Comparison of ENCODE assay signal across 33 mouse cellular contexts in genomic region chr9:22055713-22056112, GRCm38 (mm10). TPM values are rescaled to one million over a fixed set of nuclear protein-coding genes. Genes with fewer than 3 reads are reported as not detected.
A peak's percentile ranks its signal among the peaks of the same experiment; 100 is the strongest.
DNase-seq lines count a peak whose midpoint lies in the region; ATAC-seq and TF ChIP-seq lines count a peak whose summit lies in the region.
"Had no signal": no experiment of that assay in that cellular context is flagged by ENCODE, and none has a peak within 500 bp of the region (broad histone marks: within the 10 kb centered on the region; RNA-seq: fewer than 3 reads in every experiment).

No protein-coding gene starts in this region.

- H3K27me3 ChIP-seq in ES-Bruce4 (ENCODE audit: control insufficient read depth, insufficient read depth, low read length, poor library complexity, severe bottlenecking) = no peaks in the 10 kb centered on the region; the same call in 1 of the 2 replicates
- peaks cover 17% of the 10 kb centered on the region for H3K27me3 ChIP-seq in myocyte (ENCODE audit: control insufficient read depth, insufficient read depth, insufficient read length)
- H3K27me3 ChIP-seq in thymus, adult 2 months (ENCODE audit: control insufficient read depth, insufficient read depth, low read length) = peaks cover 10% of the 10 kb centered on the region; the same call in 1 of the 2 replicates

- H3K27ac ChIP-seq in layer of hippocampus, adult 2 months = 0 out of 2 replicates have a peak overlapping the region, but pooled peaks have one; percentile 0
- H3K27ac ChIP-seq in ES-Bruce4 (ENCODE audit: insufficient read depth, low read length) = no peak overlapping the region
- H3K27ac ChIP-seq in thymus, adult 2 months (ENCODE audit: control insufficient read depth, insufficient read depth, low read length) = no peak overlapping the region
- H3K27ac ChIP-seq: heart, embryonic 10.5 days; heart, embryonic 15.5 days; liver, embryonic 13.5 days; macrophage; midbrain, embryonic 13.5 days had no signal

- no peak overlapping the region for H3ac ChIP-seq in myocyte (ENCODE audit: control insufficient read depth, insufficient read length)

- H3K36me3 ChIP-seq in ES-Bruce4 (ENCODE audit: control insufficient read depth, insufficient read depth, low read length, poor library complexity, severe bottlenecking) (no peaks in the 10 kb centered on the region), myocyte (ENCODE audit: control insufficient read depth, insufficient read depth) (no peaks in the 10 kb centered on the region)
- peaks cover 5% of the 10 kb centered on the region for H3K36me3 ChIP-seq in thymus, adult 2 months (ENCODE audit: control insufficient read depth, insufficient read depth, low read length)

- no peaks in the 10 kb centered on the region for H3K79me2 ChIP-seq in myocyte (ENCODE audit: control insufficient read depth, insufficient read depth)

- no peak overlapping the region for H3K4me2 ChIP-seq in myocyte (ENCODE audit: low read depth)
- H3K4me2 ChIP-seq: heart, embryonic 15.5 days; liver, embryonic 13.5 days; midbrain, embryonic 13.5 days had no signal

- no peak for TF ChIP-seq CTCF in layer of hippocampus, adult 2 months (conservative IDR thresholded peaks at IDR 0.05)
- no peak for TF ChIP-seq CTCF in ES-Bruce4 (IDR thresholded peaks at IDR 0.05; ENCODE audit: low read depth, low read length)
- no peak for TF ChIP-seq CTCF in thymus, adult 2 months (IDR thresholded peaks at IDR 0.05; ENCODE audit: borderline replicate concordance, control insufficient read depth, extremely low read depth, insufficient read depth, low read length, poor library complexity)

- H3K9me3 ChIP-seq in ES-Bruce4 (replicated peaks; ENCODE audit: control insufficient read depth, insufficient read depth, low read length, poor library complexity, severe bottlenecking) = no peaks in the 10 kb centered on the region
- H3K9me3 ChIP-seq: heart, embryonic 10.5 days; heart, embryonic 15.5 days; midbrain, embryonic 13.5 days had no signal

- H3K9ac ChIP-seq in ES-Bruce4 (ENCODE audit: low read depth, poor library complexity, severe bottlenecking) = no peak overlapping the region
- H3K9ac ChIP-seq: heart, embryonic 15.5 days; liver, embryonic 13.5 days; midbrain, embryonic 13.5 days had no signal

- DNase-seq in layer of hippocampus, adult 2 months (ENCODE audit: low spot score in 2 of 2) = no peak
- no peak for DNase-seq in layer of hippocampus, adult 11-12 months (ENCODE audit: low spot score)
- peak; percentile 70 for DNase-seq in cerebellum, adult 9-11 months
- DNase-seq in thymus, adult 2 months = no peak
- DNase-seq: adrenal gland, adult 8-10 months; B cell, adult 2 months; gastrocnemius, postnatal 14 days; left cerebral cortex, postnatal 4 days; liver, embryonic 13.5 days; lung, adult 18-20 months; retina, postnatal 1 day; spleen, adult 18-20 months; thymus, adult 18-20 months; thymus, postnatal 4 days had no signal

- peaks cover 5% of the 10 kb centered on the region for H3K4me1 ChIP-seq in ES-Bruce4 (ENCODE audit: control insufficient read depth, insufficient read depth, low read length)
- H3K4me1 ChIP-seq in thymus, adult 2 months (replicated peaks; ENCODE audit: control insufficient read depth, insufficient read depth, low read length) = peaks cover 16% of the 10 kb centered on the region

- 0 out of 2 replicates have a peak, but pooled peaks have one; percentile 28 for TF ChIP-seq EP300 in ES-Bruce4 (IDR thresholded peaks at IDR 0.05; ENCODE audit: insufficient read depth, low read depth, low read length)

- WGBS in thymus, adult 2 months = 57% methylated on average over 29 of the region's 29 CpGs

- no peak overlapping the region for H3K4me3 ChIP-seq in layer of hippocampus, adult 2 months
- H3K4me3 ChIP-seq in ES-Bruce4 (ENCODE audit: low read depth, low read length) (peak overlapping the region; percentile 15; the same call in 1 of the 2 replicates), myocyte (no peak overlapping the region)
- no peak overlapping the region for H3K4me3 ChIP-seq in thymus, adult 2 months (ENCODE audit: control insufficient read depth, insufficient read depth, low read length)
- H3K4me3 ChIP-seq: heart, embryonic 10.5 days; heart, embryonic 15.5 days; liver, embryonic 13.5 days; midbrain, embryonic 13.5 days had no signal

- no peak for ATAC-seq in inflammation-experienced regulatory T-cells, adult 6 months
- ATAC-seq: forebrain, embryonic 14.5 days; intestine, postnatal 0 days; lung, postnatal 0 days; midbrain, embryonic 13.5 days had no signal

- TF ChIP-seq POLR2A in ES-Bruce4 (IDR thresholded peaks at IDR 0.05; ENCODE audit: insufficient read depth, low read length) (no peak), myocyte (IDR thresholded peaks at IDR 0.05; ENCODE audit: insufficient read length, low read depth) (peak; percentile 7)
- no peak for TF ChIP-seq POLR2A in thymus, adult 2 months (IDR thresholded peaks at IDR 0.05; ENCODE audit: control insufficient read depth, extremely low read depth, insufficient read depth, low read length, poor library complexity)

TF ChIP-seq in myocyte, 11 proteins besides CTCF, POLR2A, EP300 and RAD21:
- TF ChIP-seq USF1 (IDR thresholded peaks at IDR 0.05; ENCODE audit: low read depth) (no peak), CEBPB (IDR thresholded peaks at IDR 0.05; ENCODE audit: insufficient read depth, poor library complexity, severe bottlenecking) (no peak), MAX (IDR thresholded peaks at IDR 0.05; ENCODE audit: low read depth) (no peak), MYOG (IDR thresholded peaks at IDR 0.05; ENCODE audit: control insufficient read depth in 1 of 3, insufficient read depth in 1 of 3, insufficient read length in 2 of 3, low read depth in 2 of 3) (no peak), TCF3 (IDR thresholded peaks at IDR 0.05; ENCODE audit: insufficient read length, low read depth) (no peak), SRF (IDR thresholded peaks at IDR 0.05; ENCODE audit: control insufficient read depth, insufficient read length, low read depth) (no peak), MYOD1 (IDR thresholded peaks at IDR 0.05; ENCODE audit: control insufficient read depth in 1 of 3, insufficient read length in 2 of 3, low read depth in 2 of 3) (no peak)

RNA-seq across cellular contexts. Expression of gene Elavl3, which starts 3.9 kb away (rescaled TPM):
- 100 to 1,000 TPM; 156 to 160 TPM for total RNA-seq in layer of hippocampus, adult 2 months (2021)
- 8.3 and 10.6 TPM in 2 replicates for polyA plus RNA-seq in ES-Bruce4 (2011; ENCODE audit: insufficient read depth, insufficient read length, low read depth, missing spikeins)
- polyA plus RNA-seq in myocyte (2012; fragmentation: generic; extraction: Trizol) = 0.06 TPM
- not detected for polyA plus RNA-seq in inflammation-experienced regulatory T-cells, adult 6 months (2017; shearing (Covaris generic))
- 0.35 and 0.43 TPM in 2 replicates for polyA plus RNA-seq in thymus, adult 2 months (2012; rRNA removed)
- total RNA-seq: megakaryocyte-erythroid progenitor cell, adult 5-6 weeks had no signal
- polyA plus RNA-seq: macrophage had no signal

RNA-seq across cellular contexts. Expression of gene Gm49318, which starts 15.3 kb away (rescaled TPM):
- total RNA-seq in layer of hippocampus, adult 2 months (2021) = 1 to 10 TPM; 2.2 to 6.3 TPM
- not detected in 2 replicates for polyA plus RNA-seq in ES-Bruce4 (2011; ENCODE audit: insufficient read depth, insufficient read length, low read depth, missing spikeins)
- polyA plus RNA-seq in myocyte (2012; fragmentation: generic; extraction: Trizol) = not detected
- polyA plus RNA-seq in inflammation-experienced regulatory T-cells, adult 6 months (2017; shearing (Covaris generic)) = not detected
- not detected in 2 replicates for polyA plus RNA-seq in thymus, adult 2 months (2012; rRNA removed)
- total RNA-seq: adrenal gland, postnatal 4 days; G1E; gastrocnemius, postnatal 14 days; granulocyte monocyte progenitor cell, adult 5-6 weeks; heart, postnatal 25 days; left cerebral cortex, postnatal 4 days; megakaryocyte-erythroid progenitor cell, adult 5-6 weeks had no signal
- polyA plus RNA-seq: forebrain, embryonic 14.5 days; G1E; heart, embryonic 10.5 days; heart, embryonic 15.5 days; intestine, postnatal 0 days; kidney, embryonic 14.5 days; limb, embryonic 14.5 days; liver, embryonic 13.5 days; lung, postnatal 0 days; macrophage; midbrain, embryonic 13.5 days; neural tube, embryonic 14.5 days; stomach, embryonic 16.5 days had no signal

RNA-seq across cellular contexts. Expression of gene Zfp653, which starts 15.5 kb away (rescaled TPM):
- total RNA-seq in layer of hippocampus, adult 2 months (2021) = 10 to 100 TPM; 22.3 to 25.2 TPM
- polyA plus RNA-seq in ES-Bruce4 (2011; ENCODE audit: insufficient read depth, insufficient read length, low read depth, missing spikeins) (7.2 and 8.8 TPM in 2 replicates), myocyte (2012; fragmentation: generic; extraction: Trizol) (8.3 TPM)
- polyA plus RNA-seq in inflammation-experienced regulatory T-cells, adult 6 months (2017; shearing (Covaris generic)) = 1 to 10 TPM; 2.9 to 7.0 (median 6.5) TPM
- polyA plus RNA-seq in thymus, adult 2 months (2012; rRNA removed) = 52.0 and 52.6 TPM in 2 replicates

RNA-seq across cellular contexts. Expression of gene Ecsit, which starts 29.5 kb away (rescaled TPM):
- 10 to 100 TPM; 44.7 to 47.2 TPM for total RNA-seq in layer of hippocampus, adult 2 months (2021)
- 20.9 and 21.9 TPM in 2 replicates for polyA plus RNA-seq in ES-Bruce4 (2011; ENCODE audit: insufficient read depth, insufficient read length, low read depth, missing spikeins)
- polyA plus RNA-seq in myocyte (2012; fragmentation: generic; extraction: Trizol) = 37.0 TPM
- 10 to 100 TPM; 27.7 to 40.0 (median 37.7) TPM for polyA plus RNA-seq in inflammation-experienced regulatory T-cells, adult 6 months (2017; shearing (Covaris generic))
- 58.1 and 62.2 TPM in 2 replicates for polyA plus RNA-seq in thymus, adult 2 months (2012; rRNA removed)

RNA-seq across cellular contexts. Expression of gene Cnn1, which starts 43.3 kb away (rescaled TPM):
- total RNA-seq in layer of hippocampus, adult 2 months (2021) = 1 to 10 TPM in 1 of 2 experiments, under 1 TPM in 1; 0.44 to 1.4 TPM
- polyA plus RNA-seq in ES-Bruce4 (2011; ENCODE audit: insufficient read depth, insufficient read length, low read depth, missing spikeins) = 7.8 and 10.1 TPM in 2 replicates
- 7.1 TPM for polyA plus RNA-seq in myocyte (2012; fragmentation: generic; extraction: Trizol)
- under 1 TPM; 0.20 to 0.36 (median 0.32) TPM for polyA plus RNA-seq in inflammation-experienced regulatory T-cells, adult 6 months (2017; shearing (Covaris generic))
- polyA plus RNA-seq in thymus, adult 2 months (2012; rRNA removed) = 4.3 and 5.0 TPM in 2 replicates
- total RNA-seq: granulocyte monocyte progenitor cell, adult 5-6 weeks; megakaryocyte-erythroid progenitor cell, adult 5-6 weeks had no signal
- polyA plus RNA-seq: G1E, macrophage had no signal
